Mouse (Mus musculus) monocyte, adult 59 days (primary cell): Measurements from ENCODE around the gene Gm43191. TPM values are rescaled to one million over a fixed set of nuclear protein-coding genes. Genes with fewer than 3 reads are reported as not detected.

ENCODE experiments used
- total RNA-seq, 2 experiments: library from RNA; stranded (reverse); gene quantifications; one replicate each; pipeline ENCODE4 v1.2.4; 2023

Gm43191 gene
- under 1 TPM in 1 of 2 experiments, not detected in 1; 0.92 TPM for total RNA-seq

DNA sequence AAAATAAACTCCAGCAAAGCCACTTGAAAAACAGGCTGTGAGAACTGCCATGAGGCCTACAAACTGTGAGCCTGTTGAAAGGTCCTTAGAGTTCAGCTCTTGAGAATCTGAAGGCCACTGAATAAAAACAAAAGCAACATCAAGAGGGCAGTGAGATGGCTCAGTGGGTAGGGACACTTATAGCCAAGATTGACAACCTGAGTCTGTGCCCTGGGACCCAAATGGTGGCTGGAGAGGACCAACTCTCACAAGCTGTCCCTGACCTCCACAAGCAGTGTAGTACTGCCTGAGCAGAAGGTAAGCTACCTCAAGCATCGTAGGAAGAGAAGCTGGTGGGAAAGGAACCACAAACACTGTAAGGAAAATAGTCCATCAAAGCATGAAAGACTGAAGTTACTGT, at the start of gene Gm43191:
TSS of gene Gm43191 (minus strand) at position 101 of the 400 bp plus-strand sequence.

GRCm38 (mm10) chr3:116712436-116712881, 31.4 kb upstream of the Gm43191 start, which contains the start of gene Slc35a3:
Gene Slc35a3, minus strand, starts transcription at chr3:116712831.

GRCm38 (mm10) chr3:116662463-116662863, 18.6 kb downstream of the Gm43191 start, which contains the start of gene Mfsd14a:
Gene Mfsd14a, minus strand, starts transcription at chr3:116662677.

DNA sequence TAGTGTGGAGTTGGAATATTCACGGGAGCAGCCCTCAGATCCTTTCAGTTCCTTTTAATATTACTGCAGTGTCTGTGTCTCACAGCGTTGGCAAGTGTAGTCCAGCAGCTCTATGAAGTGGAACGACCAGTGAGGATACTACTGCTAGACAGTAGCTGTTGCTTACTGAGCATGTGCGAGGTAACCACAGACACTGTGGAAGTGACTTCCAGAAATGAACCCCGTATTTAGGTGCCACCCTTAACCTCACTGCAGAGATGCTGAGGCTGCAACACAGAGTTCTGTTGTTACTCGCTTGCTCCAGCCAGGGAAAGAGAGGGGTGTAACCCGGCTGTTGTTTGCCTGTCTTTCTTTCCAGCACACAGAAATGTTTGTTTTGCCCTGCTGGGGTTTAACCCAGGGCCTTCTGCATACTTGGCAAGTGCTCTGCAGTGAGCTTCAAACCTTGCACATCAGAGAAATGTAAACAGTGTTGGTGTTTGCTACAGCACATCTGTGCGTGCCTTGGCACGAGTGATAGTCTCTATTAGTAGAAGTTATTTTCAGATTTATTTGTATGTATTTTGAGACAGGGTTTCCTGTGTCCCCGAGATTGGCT, 66.7 kb downstream of the Gm43191 start, which contains the start of gene Trmt13:
TSS of gene Trmt13 (minus strand) at position 293 of the 598 bp plus-strand sequence.

DNA sequence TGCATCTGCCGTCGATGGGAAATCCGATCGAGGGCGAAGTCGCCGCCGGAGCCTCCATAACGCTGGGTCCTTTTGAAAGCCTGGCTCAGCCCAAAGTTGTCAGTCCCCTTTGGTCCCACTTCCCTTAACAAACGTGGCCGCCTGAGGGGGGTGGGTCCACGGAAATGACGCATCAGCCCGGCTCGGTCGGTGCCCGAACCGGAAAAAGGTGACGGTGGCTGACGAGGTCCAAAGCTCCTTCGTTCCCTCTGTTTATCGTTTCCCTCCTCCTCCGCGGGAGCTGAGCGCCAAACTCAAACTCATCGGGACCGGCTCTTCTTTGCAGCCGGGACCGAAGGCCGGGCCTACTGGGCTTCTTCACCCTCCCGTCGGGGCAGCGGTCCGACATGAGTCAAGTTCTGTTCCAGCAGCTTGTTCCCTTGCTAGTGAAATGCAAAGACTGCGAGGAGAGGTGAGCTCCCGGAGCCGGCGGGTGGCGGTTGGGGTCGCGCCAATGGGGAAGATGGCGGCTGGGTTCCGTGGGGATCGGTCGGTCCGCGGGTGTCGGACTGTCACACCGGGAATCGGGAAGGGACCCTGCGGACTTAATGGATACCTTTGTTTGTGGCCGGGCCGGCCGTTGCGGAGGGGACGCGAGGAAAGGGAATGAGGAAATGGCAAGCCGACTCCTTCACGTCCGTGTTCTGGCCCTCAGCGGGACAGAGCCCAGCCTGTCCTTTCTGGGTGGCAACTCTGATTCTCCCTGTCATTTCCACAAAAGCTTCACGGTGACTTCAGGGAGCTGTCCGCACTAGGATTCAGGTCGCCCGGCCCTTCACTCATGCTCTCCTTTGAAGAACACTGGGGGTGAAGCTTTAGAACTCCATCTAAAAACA, 86.1 kb downstream of the Gm43191 start, which contains the start of gene Sass6:
TSS of gene Sass6 (plus strand) at position 255 of the 875 bp plus-strand sequence.

Other genes starting within 250 kb of the Gm43191 start
- gene Rtca, start 173.1 kb downstream of the Gm43191 start, total RNA-seq: 10 to 100 TPM; 19.8 to 20.8 TPM
- gene Dbt, start 168.2 kb downstream of the Gm43191 start, total RNA-seq: 10 to 100 TPM; 11.7 to 11.9 TPM
- gene Lrrc39, start 118.3 kb downstream of the Gm43191 start, total RNA-seq: not detected
- 10 to 100 TPM in 1 of 2 experiments, 1 to 10 TPM in 1; 9.8 to 11.0 TPM for gene Sass6, start 86.3 kb downstream of the Gm43191 start, total RNA-seq
- gene Trmt13, start 66.7 kb downstream of the Gm43191 start, total RNA-seq: 10 to 100 TPM; 25.3 to 26.3 TPM
- 10 to 100 TPM; 74.3 to 76.4 TPM for gene Mfsd14a, start 18.6 kb downstream of the Gm43191 start, total RNA-seq
- gene Slc35a3, start 31.6 kb upstream of the Gm43191 start, total RNA-seq: 10 to 100 TPM; 28.8 to 32.4 TPM
- 10 to 100 TPM; 20.9 to 21.4 TPM for gene Agl, start 126.9 kb upstream of the Gm43191 start, total RNA-seq
- gene Frrs1, start 178.2 kb upstream of the Gm43191 start, total RNA-seq: 10 to 100 TPM; 36.7 to 40.9 TPM